Mouse (Mus musculus): ENCODE data around the gene Txnrd2.

DNA sequence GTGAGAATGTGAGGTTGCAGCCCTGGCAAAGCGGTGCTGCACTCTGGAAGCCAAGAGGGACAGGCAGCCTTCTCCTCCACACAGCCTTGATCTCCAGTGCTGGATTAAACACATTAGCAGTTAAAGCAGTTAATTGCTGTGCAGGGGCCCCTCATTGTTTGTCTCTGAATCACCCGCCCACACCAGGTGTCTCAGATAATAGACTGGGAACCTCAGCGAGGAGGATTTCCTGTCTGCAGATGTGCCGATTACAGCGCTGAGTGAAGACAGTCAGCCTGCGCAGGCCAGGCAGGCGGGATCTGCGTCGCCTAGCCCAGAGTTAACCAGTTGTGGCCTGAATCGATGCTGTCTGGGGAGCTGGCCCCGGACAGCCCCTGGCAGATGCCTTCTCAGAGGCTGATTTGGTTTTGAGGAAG is 33.8 kb downstream of the Txnrd2 start:
- no peak for TF ChIP-seq REST (IDR thresholded peaks at IDR 0.05; ENCODE audit: insufficient read depth, insufficient read length)
- TF ChIP-seq POLR2AphosphoS2 (IDR thresholded peaks at IDR 0.05; ENCODE audit: insufficient read length, low read depth): no peak

All from myocyte (in vitro differentiated cells).